Mouse (Mus musculus): ENCODE results near the gene Ccdc167.

DNA sequence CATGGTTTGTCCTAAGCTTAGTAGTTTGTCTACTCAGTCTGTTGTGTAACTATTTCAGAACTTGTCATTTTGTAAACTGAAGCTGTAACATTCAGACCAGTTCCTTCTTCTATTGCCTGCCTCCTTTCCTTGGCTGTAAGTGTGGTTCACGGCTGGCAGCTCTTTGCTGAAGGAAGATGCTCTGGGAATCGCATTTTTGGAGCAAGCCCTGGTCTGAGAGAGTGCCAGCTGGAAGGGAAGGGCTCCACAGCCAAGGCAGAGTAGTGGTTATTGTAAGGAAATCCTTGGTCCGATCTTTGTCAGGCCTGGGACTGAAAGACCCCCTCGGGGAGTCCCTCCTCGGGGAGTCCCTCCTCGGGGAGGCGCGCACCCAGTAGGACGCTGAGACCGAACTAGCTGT, 28.2 kb downstream of the Ccdc167 start:
- TF ChIP-seq CTCF (conservative IDR thresholded peaks at IDR 0.05; ENCODE audit: low read length) (no peak), NANOG (IDR thresholded peaks at IDR 0.05; ENCODE audit: borderline replicate concordance, low read length) (no peak)

Measured in E14TG2a.4 (cell line).